Mouse (Mus musculus) stomach, postnatal 0 days (tissue): ENCODE data around the gene Hnrnpul1.

ENCODE experiments used
- CTCF ChIP-seq: IDR thresholded peaks from 2 replicates; pipeline ENCODE4 v1.5.1; 2016; ENCODE audit warnings: antibody characterized with exemption, low read depth, mild to moderate bottlenecking, moderate library complexity
- EP300 ChIP-seq: optimal IDR thresholded peaks from 2 replicates; pipeline ENCODE3; 2016; ENCODE audit warnings: antibody characterized with exemption

- TF ChIP-seq CTCF: no peak
- no peak for TF ChIP-seq EP300
Measured at GRCm38 (mm10) chr7:25715731-25716271, 38.8 kb downstream of the Hnrnpul1 start.
